Mouse (Mus musculus): Measurements from ENCODE around the gene Prpf4b.
"Not testable (repeated sequence)": the region's sequence is repeated elsewhere in the genome, so short reads cannot be mapped to it uniquely, and the experiment has no call there.

The Prpf4b gene

GRCm38 (mm10) chr13:34934931-34935644 lies 60.0 kb downstream of the Prpf4b start:
- DNase-seq (ENCODE audit: low spot score) = no peak

GRCm38 (mm10) chr13:34942370-34942769 lies 67.3 kb downstream of the Prpf4b start:
- DNase-seq (ENCODE audit: low spot score) = no peak

GRCm38 (mm10) chr13:34951437-34951836 lies 76.3 kb downstream of the Prpf4b start:
- not testable (repeated sequence) for DNase-seq (ENCODE audit: low spot score)

Data from T-cell, adult 2 months (primary cell).